Mouse (Mus musculus) kidney, postnatal 4 days (tissue): ENCODE data around the gene Kalrn.

Source experiments
- DNase-seq, 2 experiments: peaks; one replicate each; pipeline ENCODE4 v3.0.0; 2021; ENCODE audit warnings: mixed read lengths in 2 of 2

Gene Kalrn

DNA sequence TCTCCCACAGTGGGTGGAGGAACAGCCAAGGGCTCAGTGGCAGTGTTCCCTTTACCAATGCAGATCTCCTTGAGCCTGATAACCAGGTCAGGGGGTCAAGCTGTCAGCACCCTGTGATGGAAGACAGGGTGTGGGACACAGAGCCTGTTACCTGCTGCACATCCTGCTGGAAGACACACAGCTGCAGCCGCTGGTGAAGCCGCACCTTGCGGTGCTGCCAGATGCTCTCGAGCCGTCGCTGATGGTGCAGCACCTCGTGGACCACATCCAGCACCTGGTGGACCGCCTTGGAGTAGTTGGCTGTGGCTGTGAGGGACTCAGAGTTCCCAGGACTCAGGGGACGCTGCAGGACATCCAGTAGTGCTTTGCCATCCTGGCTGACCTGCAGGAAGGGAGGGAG, 265.9 kb downstream of the Kalrn start:
- DNase-seq: no peak

DNA sequence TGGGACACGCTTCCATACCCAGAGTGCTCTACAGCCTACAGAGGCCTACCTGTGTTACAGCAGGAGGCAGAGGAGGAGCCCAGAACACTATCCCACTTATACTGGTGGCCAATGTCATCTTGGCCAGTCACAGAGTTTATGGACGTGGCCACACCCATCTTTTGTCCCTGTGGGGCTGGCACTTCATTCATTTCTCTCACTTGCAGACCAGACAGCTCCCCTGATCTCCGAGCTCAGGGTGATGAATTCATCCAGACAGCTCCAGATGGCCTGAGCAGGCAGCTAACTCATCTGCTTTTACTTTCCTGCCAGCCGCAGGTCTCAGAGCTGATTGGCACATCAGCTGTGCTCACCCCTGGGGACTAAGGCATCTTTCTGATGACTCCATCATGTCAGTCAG, 267.7 kb downstream of the Kalrn start:
- no peak for DNase-seq

DNA sequence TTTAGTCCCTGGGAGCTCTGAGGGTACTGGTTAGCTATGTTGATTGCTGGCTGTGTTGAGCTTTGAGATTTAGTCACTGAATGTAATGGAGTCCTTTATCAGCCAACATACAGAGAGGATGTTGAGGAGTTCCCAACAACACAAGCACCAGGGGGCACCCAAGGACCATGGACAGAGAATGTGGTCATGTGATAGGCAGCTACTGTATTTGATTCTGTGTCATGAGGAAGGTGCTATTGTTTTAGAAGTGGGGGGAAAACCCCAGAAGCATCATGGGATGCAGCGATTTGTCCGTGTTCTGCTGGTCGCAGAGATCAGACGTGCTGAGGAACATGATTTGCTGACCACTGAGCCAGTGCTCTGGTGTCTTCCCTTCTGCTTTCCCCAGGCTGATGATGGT, 269.5 kb downstream of the Kalrn start:
- peak in 1 of 2 experiments; percentile 32 for DNase-seq

DNA sequence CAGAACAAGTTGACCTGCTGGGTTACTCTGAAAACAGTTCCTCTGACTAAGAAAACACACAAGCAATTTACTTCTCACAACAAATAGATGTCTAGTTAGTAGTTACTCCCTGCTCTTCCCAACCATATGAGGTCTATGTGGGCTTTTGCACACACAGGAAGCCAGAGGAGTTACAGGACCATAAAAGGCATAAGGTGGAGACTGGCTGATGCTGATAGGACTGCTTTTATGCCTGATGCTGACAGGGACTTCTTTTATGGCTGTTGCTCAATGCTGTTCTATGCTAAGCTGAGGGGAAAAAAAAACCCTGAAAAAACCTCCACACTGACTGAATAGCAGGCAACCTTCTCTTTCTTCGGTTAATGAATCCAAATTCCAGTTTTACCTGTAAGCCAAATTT, 270.8 kb downstream of the Kalrn start:
- no peak for DNase-seq

DNA sequence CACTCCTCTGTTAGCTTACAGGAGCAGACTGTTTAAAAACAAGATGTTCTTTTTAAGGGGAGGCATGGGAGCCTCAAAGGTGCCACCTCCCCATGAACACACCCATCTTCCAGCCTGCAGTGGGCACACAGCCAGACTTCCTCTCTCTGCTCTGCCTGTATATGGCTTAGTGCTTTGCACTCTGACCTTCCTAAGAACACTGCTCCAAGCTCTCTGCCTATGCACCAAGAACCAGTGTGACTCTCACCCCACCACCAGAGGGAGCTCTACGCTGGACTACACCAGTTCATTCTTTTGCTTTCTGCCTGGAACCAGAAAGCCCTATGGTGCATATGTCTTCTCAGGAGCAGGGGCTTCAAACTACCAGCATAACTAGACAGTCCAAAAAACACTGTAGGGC, 271.3 kb downstream of the Kalrn start:
- peak; percentile 31 to 34 for DNase-seq

DNA sequence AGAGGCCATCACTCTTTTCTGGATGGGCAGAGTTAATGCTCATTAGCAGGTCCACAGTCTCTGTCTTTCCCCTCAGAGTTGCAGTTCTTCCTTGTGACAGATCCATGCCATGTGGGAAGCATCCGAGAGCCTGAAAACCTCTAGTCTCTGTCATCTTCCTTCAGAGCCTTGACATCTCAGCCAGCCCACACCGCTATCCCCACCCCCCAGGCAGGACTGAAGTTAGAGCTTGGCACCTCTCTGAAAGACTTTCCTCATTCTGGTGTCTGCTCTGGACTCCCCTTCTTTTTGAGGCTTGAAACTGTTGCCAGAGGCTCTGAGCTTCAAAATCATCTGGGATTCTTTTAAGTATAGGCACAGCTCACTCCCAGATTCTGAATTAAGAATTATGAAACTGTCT, 274.1 kb downstream of the Kalrn start:
- DNase-seq: no peak

DNA sequence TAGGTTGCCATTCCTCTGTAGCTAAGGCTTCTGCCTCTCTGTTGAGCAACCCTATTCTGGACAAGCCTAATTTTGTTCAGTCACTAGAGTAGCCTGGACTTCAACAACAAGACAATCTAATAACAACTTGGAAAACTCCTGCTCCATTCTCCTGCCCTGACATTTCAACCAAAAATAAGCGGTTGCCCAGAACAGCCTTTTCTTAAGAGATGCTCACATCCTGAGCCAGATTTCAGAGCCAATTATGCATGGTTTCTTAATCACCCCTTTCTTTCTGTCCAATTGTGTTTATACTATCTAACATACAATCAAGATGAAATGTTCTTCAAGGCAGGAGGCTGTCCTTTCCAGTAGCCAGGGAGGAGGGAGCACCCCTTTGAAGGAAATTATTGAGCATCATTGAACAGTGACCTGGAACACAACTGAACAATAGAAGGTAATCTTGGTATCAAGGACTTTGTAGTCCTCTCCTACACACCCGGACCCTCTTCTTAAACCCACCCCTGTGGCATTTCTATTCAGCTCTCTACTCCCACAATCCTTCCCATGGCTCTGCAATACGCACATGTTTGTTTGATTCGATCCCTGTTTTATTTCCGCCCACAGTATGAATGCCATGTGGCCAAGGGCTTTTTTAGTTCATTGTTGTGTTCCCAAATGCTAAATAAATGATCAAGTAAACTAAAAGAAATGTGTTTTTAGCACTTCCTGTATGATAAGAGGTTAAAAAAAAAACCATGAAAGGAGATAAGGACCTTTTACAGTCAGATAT, 275.2 kb downstream of the Kalrn start:
- DNase-seq: no peak

DNA sequence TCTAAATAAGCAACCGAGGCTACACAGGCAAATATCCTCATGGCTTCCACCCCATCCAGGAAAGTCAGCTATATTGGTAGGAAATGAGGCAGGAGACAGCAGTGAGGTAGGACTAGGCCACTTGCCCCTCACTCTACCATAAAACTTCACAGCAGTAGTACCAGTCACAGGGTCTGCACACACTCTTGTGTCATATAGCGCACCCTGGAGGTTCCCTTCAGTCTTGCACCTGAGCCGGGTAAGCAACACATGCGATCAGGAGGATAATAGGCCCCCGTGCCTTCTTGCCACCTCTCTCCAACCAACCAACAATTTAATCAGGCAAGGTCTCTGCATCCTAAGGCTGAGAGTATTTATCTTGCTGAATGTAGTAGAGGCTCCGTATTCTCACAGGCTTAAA, 278.8 kb downstream of the Kalrn start:
- peak; percentile 35 to 39 for DNase-seq

DNA sequence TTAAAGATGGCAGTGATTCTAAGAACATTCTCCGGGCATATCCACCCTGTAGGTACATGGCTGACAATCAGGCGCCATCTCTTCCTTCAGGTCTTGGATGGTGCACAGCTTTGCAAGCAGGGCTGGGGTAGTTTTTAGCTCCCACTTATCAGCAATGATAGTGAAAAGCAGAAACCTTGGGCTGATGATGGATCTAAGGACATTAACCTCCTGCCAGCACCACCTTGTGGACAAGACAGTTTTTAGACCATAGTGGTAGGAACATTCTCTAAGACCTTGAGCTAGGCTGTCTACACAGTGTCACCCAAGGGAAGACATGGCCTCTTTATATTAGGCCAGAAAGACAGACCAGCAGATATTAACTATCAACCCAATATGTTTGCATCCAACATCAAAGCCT, 279.7 kb downstream of the Kalrn start:
- DNase-seq: no peak

DNA sequence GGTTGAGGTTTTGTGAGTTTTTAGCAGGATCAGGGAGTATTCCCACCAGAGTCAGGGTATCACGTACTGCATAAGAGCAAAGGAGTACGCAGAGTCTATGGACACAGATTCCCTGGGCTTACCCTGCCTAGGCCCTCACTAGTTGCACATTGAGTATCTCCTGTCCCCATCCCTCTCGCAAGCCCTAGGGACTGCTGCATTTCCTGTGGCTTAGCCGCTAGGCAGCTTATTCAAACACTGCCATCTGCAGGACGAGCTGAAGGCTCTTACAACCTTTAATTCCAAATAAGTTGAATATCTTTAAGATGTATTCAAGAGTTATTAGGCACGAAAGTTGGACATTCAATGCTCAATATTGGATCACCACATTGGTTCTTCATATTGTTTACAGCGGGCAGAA, 283.7 kb downstream of the Kalrn start:
- DNase-seq: peak; percentile 7 to 34

DNA sequence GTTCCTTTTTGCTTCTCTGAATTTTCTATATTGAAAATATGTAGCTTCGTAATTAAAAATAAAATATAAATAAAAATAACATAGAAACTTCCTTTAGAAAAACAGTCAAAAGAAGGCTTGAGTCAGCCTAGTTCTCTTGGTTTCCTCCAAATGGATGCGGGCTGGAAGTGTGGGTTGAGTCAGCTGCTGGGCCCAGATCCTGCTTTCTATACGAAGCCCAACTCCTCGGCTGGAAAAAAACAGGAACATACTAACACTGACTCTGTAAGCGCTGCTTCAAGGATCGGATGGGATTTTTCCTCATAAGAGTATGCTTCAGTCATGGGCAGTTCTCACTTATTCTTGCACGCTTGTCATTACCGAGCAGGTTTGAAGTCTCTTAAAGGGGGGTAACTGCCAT, 291.3 kb downstream of the Kalrn start:
- no peak for DNase-seq

DNA sequence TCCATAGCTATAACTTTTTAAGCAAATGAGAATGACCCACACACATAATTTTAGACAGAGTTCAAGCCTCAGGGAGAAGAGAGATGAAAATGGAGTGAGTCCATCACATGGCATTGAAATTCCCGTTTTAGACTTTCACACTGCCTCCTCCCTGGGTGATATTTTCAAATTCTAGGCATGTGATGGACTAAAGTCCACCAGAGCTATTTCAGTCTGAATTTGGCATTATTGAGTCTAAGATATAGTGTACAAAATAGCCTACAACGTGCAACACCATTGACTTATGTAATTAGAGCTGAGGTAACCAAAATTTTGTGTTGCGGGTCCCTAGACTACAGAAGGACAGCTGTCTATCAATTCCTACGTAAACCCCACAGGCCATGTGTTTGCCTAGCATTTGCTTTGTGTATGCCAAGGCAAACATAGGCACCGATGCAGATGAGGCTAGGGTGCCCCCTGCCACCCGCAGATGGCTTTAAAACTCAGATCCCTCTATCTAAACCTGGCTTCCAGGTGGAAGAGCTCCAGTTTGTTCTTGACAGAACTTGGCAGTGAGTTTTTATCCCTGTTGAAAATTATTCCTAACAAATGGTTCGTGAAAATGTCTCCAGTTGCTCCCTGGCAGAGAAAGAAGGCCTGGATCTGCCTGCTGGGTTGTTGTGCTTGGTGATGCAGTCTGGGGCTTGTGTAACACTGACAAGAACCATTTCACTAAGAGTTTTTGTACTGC, 293.5 kb downstream of the Kalrn start:
- no peak for DNase-seq

DNA sequence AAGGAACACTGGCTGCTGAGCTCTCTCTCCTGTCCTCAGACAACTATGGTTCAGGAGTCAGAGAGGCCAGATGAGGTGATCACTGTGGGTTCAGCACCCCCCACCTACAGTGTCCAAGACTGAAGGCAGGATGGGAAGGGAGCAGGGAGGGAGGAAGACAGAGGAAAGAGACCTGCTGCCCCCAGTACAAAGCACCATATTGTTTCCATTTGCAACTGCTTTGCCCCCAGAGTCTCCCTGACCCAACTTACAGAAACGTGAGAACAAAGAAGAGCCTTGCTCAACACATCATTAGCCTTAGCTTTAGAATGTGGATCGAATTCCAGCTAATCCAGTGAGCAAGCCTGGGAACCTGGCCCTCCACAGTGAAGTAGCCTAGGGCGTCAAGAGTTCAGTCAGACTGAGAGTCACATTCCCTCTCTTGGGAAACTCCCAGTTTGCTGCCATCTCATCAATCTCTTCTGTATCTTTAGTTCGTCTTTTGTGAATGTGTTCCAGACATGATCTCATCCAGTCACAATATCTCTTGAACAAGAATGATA, 295.0 kb downstream of the Kalrn start:
- DNase-seq: no peak

DNA sequence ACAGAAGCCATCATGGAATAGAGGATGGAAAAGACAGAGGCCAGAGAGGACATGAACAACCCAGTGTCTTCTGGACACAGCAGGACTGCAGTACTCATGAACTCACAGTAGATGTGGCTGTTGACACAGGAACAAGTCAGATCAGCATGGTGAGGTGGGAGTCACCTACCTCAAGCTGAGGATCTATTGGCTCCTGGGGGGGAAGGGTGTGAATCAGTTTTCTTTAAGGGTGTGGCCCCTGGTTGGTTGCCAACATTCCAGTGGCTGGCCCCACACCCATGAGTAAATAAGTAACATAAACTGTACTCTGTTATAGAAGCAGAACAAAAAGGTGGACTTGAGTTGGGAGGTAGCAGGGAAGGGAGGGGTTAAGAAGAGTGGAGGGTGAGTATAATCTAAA, 298.7 kb downstream of the Kalrn start:
- peak; percentile 17 to 36 for DNase-seq

DNA sequence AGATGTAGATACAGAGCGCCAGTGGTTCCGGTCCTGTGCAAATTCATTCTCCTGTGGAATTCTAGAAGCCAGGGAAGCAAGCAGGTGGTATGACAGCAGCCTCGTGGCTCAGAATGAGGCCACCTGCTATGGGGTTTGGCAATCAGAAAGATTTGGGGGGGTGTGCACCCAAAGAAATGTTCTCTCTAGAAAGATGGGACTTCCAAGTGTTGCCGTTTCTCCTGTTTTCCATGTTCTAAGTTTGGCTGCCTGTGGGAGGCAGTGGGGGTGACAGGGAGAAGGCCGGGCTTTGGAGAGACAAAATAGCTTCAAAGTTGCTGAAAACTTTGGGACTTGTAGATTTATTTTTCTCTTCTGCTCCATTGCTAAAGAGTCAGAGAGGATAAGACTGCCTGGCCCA, 301.9 kb downstream of the Kalrn start:
- DNase-seq: no peak

DNA sequence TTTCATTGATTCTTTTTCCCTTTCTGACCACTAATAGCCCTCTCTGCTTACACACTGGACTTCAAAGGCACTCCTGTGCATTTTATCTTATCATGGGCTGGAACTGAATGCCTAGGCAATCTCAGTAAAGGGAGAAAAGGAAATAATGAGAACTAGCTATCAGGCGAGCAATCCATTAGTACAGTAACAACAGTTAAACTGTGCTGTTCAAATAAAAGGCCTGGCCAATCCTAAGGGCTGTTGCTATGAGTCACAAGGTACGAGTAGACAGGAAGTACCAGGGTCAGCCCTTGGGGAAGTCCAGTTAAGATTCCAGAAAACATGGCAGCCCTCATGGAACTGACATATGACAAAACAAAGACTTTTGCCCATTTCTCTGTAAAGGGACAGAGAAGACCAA, 302.7 kb downstream of the Kalrn start:
- no peak for DNase-seq

DNA sequence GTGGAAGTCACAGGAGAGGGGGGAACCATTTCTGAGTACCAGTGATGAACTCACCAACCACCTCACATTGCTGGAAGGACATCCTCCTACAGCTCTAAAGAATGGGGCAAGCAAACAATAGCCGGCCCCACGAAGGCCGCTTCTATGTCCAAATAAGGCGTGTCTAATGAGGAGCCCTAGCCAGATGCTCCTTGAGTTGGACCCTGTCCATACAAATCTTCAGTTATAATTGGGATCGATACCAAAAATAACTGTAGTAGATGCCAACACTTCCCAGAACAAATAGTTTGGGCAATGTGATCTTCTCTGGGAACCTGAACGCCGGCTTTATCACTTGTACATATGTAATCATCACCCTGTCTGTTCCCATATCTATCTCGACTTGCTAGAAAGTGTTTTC, 303.7 kb downstream of the Kalrn start:
- DNase-seq: no peak

DNA sequence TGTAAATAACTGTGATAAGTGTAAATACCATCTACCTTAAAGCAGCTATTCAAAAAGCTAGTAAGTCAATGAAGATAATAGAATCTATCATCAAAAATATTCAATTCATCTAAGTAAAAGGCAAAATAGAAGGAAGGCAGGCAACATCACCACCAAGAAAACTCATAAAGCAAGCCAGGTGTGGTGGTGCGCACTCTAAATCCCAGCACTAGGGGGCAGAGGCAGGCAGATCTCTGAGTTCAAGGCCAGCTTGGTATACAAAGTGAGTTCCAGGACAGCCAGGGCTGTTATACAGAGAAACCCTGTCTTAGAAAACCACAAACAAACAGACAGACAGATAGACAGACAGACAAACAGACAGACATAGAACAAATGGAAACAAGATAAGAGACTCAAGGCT, 305.6 kb downstream of the Kalrn start:
- no peak for DNase-seq

DNA sequence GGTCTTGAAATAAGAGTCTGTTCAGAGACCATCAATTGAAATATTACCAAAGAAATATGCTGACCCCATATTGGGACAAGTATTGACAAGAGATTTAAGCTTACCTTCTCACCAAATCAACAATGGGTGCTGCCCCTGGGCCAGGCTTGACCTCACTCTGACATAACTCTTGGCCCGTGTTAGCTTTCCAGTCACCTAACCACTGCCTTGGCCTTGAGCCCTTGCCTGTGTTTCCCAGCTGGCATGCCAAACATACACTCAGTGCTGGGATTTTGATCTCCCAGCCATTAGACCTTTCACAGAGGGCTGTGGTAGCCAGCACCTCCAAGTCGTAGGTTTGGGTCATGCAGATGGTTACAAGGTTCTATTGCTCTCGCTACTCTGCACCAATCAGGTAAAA, 308.7 kb downstream of the Kalrn start:
- no peak for DNase-seq

DNA sequence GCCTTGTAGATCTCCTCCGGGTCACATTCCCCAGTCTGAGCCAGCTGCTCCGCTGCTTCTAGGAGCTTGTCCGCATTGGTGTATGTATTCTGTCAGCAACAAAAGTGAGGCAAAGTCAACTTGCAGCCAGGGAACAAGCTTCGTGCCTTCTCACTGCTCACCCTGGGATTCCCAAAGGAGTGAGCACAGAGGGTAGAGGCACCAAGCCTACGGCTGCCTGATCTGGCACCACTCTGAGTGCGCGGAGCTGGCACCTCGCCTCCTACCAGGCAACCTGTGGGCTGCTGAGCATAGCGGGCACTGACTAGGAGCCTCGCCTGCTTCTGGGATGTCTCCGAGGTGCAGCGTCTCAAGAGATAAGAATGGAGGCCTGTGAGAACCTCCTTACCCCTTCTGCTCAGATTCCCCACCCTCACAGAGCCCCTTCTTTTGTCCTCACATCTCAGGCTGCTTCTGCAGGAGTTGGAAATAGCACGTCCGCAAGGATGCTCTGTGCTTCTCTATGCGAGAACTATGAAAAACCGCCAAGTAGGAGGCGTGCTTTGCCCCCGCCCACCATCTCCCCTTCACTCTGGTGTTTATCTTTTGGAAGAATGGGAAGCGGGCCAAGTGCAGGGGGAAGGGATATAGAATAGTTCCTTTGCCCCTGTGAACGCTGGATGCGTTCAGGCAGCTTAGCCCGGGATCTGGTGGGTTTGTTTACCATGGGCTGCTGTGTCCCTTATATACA, 310.4 kb downstream of the Kalrn start:
- peak; percentile 37 to 44 for DNase-seq

DNA sequence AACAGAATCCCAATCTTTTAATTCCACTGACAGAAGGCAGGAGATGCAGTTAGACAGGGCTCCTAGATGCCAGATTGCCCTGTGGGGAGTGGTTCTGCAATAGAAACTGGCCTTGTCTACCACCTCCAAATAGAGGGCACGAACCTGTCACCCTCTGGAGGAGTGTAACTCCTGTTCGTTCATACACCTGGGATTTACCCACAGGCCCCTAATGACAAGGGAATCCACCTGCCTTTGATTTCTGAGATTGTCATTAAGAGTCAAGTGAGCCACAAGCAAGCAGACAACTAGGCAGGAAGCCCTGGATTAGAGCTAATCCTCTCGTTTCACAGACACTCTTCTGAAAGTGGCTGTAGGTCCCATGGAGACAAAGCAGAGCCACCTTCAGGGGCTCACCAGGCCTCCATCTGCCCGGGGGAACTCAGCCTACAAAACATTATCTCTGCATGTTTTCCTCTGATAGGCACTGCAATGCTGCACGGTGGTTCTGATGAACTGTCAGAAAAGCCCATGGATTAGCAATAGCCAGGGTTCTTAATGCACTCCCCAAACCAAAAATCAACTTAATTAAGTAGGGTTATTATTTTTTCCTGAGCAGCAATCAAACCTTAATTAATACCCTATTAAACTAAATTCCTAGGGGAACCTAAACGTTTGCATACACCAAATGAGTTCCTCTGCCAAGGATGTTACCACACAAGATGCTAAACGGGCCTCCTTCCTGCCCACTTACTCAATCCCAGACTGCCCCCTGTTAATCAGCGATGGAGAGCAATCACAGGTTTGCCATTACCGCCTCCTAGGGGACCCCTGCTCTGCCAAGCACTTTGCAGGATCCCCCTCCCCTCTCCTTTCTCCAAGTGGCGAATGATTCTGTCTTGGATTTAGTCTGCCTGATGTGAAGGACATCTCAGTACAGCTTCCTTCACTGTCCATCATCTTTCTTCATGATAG, 312.1 kb downstream of the Kalrn start:
- DNase-seq: no peak

DNA sequence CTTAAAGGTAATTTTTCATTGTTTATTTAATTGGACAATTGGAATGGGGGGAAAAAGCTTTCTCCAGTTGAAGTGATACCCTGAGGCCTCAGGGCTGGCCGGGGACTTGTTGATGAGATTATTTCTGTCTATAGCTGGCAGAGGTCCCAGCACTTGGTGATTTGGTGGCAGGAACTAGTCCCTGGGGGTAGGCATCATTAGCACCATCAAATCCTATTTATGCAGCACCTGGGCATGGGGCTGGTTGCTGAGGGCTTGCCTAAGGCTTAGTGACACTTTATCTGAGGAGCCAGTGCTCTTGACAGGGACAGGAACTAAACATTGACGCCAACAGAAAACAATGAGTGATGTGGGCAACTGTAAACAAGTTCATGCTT, 318.7 kb downstream of the Kalrn start:
- DNase-seq: no peak
